Mouse (Mus musculus): ENCODE data around the gene Epn2. TPM values are rescaled to one million over a fixed set of nuclear protein-coding genes. Genes with fewer than 3 reads are reported as not detected.

The Epn2 gene
- total and polyA plus RNA-seq, 3 experiments: 8.6 to 12.5 TPM; not detected in 1

- no peaks in the 10 kb centered on the region for H3K4me1 ChIP-seq (ENCODE audit: control insufficient read depth in 1 of 2, insufficient read depth in 2 of 2, low read length in 2 of 2)
These were observed 8.3 kb downstream of the Epn2 start for GRCm38 (mm10) chr11:61571225-61571624.

DNA sequence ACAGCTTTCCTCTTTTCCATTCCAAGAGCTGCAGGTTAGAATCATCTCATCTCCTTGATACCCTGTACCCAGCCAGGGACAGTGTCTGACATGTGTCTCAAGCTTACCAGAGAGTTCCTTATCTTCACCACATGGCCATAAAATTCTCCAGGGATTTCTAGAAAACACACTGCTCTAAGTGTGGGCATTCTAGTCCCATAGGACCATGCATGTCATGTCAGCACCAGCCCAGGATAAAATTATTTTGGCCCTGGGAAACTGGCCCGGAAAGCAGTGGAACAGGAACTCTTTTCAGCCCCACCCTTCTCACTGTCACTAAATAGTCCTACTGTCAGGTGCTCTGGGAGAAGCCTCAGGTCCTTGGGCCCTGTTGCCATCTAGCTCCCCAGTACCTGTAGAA, 9.8 kb downstream of the Epn2 start:
- DNase-seq (ENCODE audit: low read depth, low spot score): no peak
- H3K4me3 ChIP-seq (ENCODE audit: control insufficient read depth in 1 of 2, insufficient read depth in 1 of 2, low read depth in 2 of 2, low read length in 2 of 2): no peak overlapping the region
- TF ChIP-seq TCF12 (IDR thresholded peaks at IDR 0.05; ENCODE audit: low read depth, low read length) (no peak), MAFK (IDR thresholded peaks at IDR 0.05; ENCODE audit: borderline replicate concordance, low read depth, low read length) (no peak), ZMIZ1 (IDR thresholded peaks at IDR 0.05; ENCODE audit: low read depth, low read length) (no peak), HCFC1 (IDR thresholded peaks at IDR 0.05; ENCODE audit: low read depth, low read length) (no peak), KAT2A (conservative IDR thresholded peaks at IDR 0.05; ENCODE audit: low read depth, low read length) (no peak), ETS1 (IDR thresholded peaks at IDR 0.05; ENCODE audit: low read depth, low read length) (no peak), POLR2A (IDR thresholded peaks at IDR 0.05; ENCODE audit: control insufficient read depth in 1 of 2, insufficient read depth in 1 of 2, low read depth in 1 of 2, low read length in 2 of 2, poor library complexity in 1 of 2) (no peak), POLR2AphosphoS2 (IDR thresholded peaks at IDR 0.05; ENCODE audit: low read length) (no peak)
- H3K36me3 ChIP-seq (ENCODE audit: control insufficient read depth in 1 of 2, insufficient read depth in 2 of 2, low read length in 2 of 2): no peaks in the 10 kb centered on the region
- H3K79me2 ChIP-seq (ENCODE audit: control insufficient read depth, insufficient read depth, low read length, poor library complexity): no peaks in the 10 kb centered on the region
- H3K9ac ChIP-seq (ENCODE audit: control insufficient read depth, low read depth, low read length, poor library complexity, severe bottlenecking): no peak overlapping the region
- H3K9me3 ChIP-seq (replicated peaks; ENCODE audit: insufficient read depth, low read length): no peaks in the 10 kb centered on the region
- no peaks in the 10 kb centered on the region for H3K4me1 ChIP-seq (ENCODE audit: control insufficient read depth in 1 of 2, insufficient read depth in 2 of 2, low read length in 2 of 2)
- no peak overlapping the region for H3K27ac ChIP-seq (ENCODE audit: control insufficient read depth, low read depth, low read length)
- no peaks in the 10 kb centered on the region for H3K27me3 ChIP-seq (ENCODE audit: control insufficient read depth in 1 of 2, insufficient read depth in 2 of 2, low read length in 2 of 2)

More at GRCm38 (mm10) chr11:61571225-61571624, 8.3 kb downstream of the Epn2 start:
- H3K4me3 ChIP-seq (ENCODE audit: control insufficient read depth in 1 of 2, insufficient read depth in 1 of 2, low read depth in 2 of 2, low read length in 2 of 2): no peak overlapping the region
- no peaks in the 10 kb centered on the region for H3K36me3 ChIP-seq (ENCODE audit: control insufficient read depth in 1 of 2, insufficient read depth in 2 of 2, low read length in 2 of 2)
- H3K9ac ChIP-seq (ENCODE audit: control insufficient read depth, low read depth, low read length, poor library complexity, severe bottlenecking): no peak overlapping the region
- H3K27ac ChIP-seq (ENCODE audit: control insufficient read depth, low read depth, low read length): no peak overlapping the region
- H3K79me2 ChIP-seq (ENCODE audit: control insufficient read depth, insufficient read depth, low read length, poor library complexity): no peaks in the 10 kb centered on the region
- H3K27me3 ChIP-seq (ENCODE audit: control insufficient read depth in 1 of 2, insufficient read depth in 2 of 2, low read length in 2 of 2): no peaks in the 10 kb centered on the region
- no peak for DNase-seq (ENCODE audit: low read depth, low spot score)
- no peaks in the 10 kb centered on the region for H3K9me3 ChIP-seq (replicated peaks; ENCODE audit: insufficient read depth, low read length)
- TF ChIP-seq MAX (IDR thresholded peaks at IDR 0.05; ENCODE audit: low read length): no peak
- TF ChIP-seq TAL1 (IDR thresholded peaks at IDR 0.05; ENCODE audit: low read length): no peak
- TF ChIP-seq ZKSCAN1 (IDR thresholded peaks at IDR 0.05; ENCODE audit: low read depth, low read length): no peak
- no peak for TF ChIP-seq MYB (IDR thresholded peaks at IDR 0.05; ENCODE audit: low read depth, low read length)
- TF ChIP-seq RCOR1 (IDR thresholded peaks at IDR 0.05; ENCODE audit: low read depth, low read length): no peak
- TF ChIP-seq ELF1 (IDR thresholded peaks at IDR 0.05; ENCODE audit: low read depth, low read length): no peak

- no peak overlapping the region for H3K27ac ChIP-seq (ENCODE audit: control insufficient read depth, low read depth, low read length)
- no peak overlapping the region for H3K4me3 ChIP-seq (ENCODE audit: control insufficient read depth in 1 of 2, insufficient read depth in 1 of 2, low read depth in 2 of 2, low read length in 2 of 2)
- TF ChIP-seq MAFK (IDR thresholded peaks at IDR 0.05; ENCODE audit: borderline replicate concordance, low read depth, low read length) (no peak), ZNF384 (IDR thresholded peaks at IDR 0.05; ENCODE audit: low read depth, low read length) (0 out of 2 replicates have a peak, but pooled peaks have one; percentile 10)
- H3K9me3 ChIP-seq (replicated peaks; ENCODE audit: insufficient read depth, low read length): no peaks in the 10 kb centered on the region
- no peak overlapping the region for H3K9ac ChIP-seq (ENCODE audit: control insufficient read depth, low read depth, low read length, poor library complexity, severe bottlenecking)
- H3K79me2 ChIP-seq (ENCODE audit: control insufficient read depth, insufficient read depth, low read length, poor library complexity): no peaks in the 10 kb centered on the region; the same call in 1 of the 2 replicates
- no peaks in the 10 kb centered on the region for H3K36me3 ChIP-seq (ENCODE audit: control insufficient read depth in 1 of 2, insufficient read depth in 2 of 2, low read length in 2 of 2)
- DNase-seq (ENCODE audit: low read depth, low spot score): no peak
- no peaks in the 10 kb centered on the region for H3K27me3 ChIP-seq (ENCODE audit: control insufficient read depth in 1 of 2, insufficient read depth in 2 of 2, low read length in 2 of 2)
- H3K4me1 ChIP-seq (ENCODE audit: control insufficient read depth in 1 of 2, insufficient read depth in 2 of 2, low read length in 2 of 2): peaks cover 0 to 7% of the 10 kb centered on the region in 2 experiments; a peak in 1 of 4 replicates
These were observed 14.9 kb downstream of the Epn2 start for GRCm38 (mm10) chr11:61564566-61564965.
